Mouse (Mus musculus): Measurements from ENCODE around the gene Insc.

- TF ChIP-seq CTCF (IDR thresholded peaks at IDR 0.05; ENCODE audit: insufficient read depth, low read depth, low read length) (no peak), POLR2A (IDR thresholded peaks at IDR 0.05; ENCODE audit: insufficient read depth, low read depth, low read length) (no peak)
Observed at GRCm38 (mm10) chr7:114770586-114770985, 27.1 kb downstream of the Insc start.

All from olfactory bulb, adult 2 months (tissue).